ENCODE assay signal across 11 mouse cellular contexts in genomic region chr2:120128011-120128410, GRCm38 (mm10). TPM values are rescaled to one million over a fixed set of nuclear protein-coding genes. Genes with fewer than 3 reads are reported as not detected.
A peak's percentile ranks its signal among the peaks of the same experiment; 100 is the strongest.
DNase-seq lines count a peak whose midpoint lies in the region; ATAC-seq and TF ChIP-seq lines count a peak whose summit lies in the region.
"Had no signal": no experiment of that assay in that cellular context is flagged by ENCODE, and none has a peak within 500 bp of the region (broad histone marks: within the 10 kb centered on the region; RNA-seq: fewer than 3 reads in every experiment).

No protein-coding gene starts in this region.

- ATAC-seq in liver, embryonic 11.5 days (replicated peaks; ENCODE audit: low FRiP score), result no peak
- ATAC-seq in intestine, embryonic 14.5 days (replicated peaks; ENCODE audit: low FRiP score, low TSS enrichment, low read depth), result no peak

- peaks cover 59% of the 10 kb centered on the region for H3K36me3 ChIP-seq in heart, adult 2 months (ENCODE audit: control insufficient read depth, insufficient read depth, low read length)
- peaks cover 2% of the 10 kb centered on the region; the same call in 1 of the 2 replicates for H3K36me3 ChIP-seq in liver, embryonic 11.5 days (ENCODE audit: control insufficient read depth, insufficient read depth, low read length)
- peaks cover 5% of the 10 kb centered on the region; the same call in 1 of the 2 replicates for H3K36me3 ChIP-seq in intestine, embryonic 14.5 days (ENCODE audit: control insufficient read depth, insufficient read depth, low read length)
- H3K36me3 ChIP-seq in myocyte (ENCODE audit: control insufficient read depth, insufficient read depth), result peaks cover 12% of the 10 kb centered on the region
- H3K36me3 ChIP-seq: forebrain, embryonic 12.5 days had no signal

- no peak overlapping the region for H3K4me3 ChIP-seq in heart, adult 2 months
- H3K4me3 ChIP-seq in liver, embryonic 11.5 days (ENCODE audit: low read depth, low read length), result no peak overlapping the region
- H3K4me3 ChIP-seq in intestine, embryonic 14.5 days (ENCODE audit: low read depth, low read length), result no peak overlapping the region
- H3K4me3 ChIP-seq in myocyte, result no peak overlapping the region
- H3K4me3 ChIP-seq: forebrain, embryonic 12.5 days had no signal

- no peak overlapping the region for H3K4me2 ChIP-seq in liver, embryonic 11.5 days
- H3K4me2 ChIP-seq in intestine, embryonic 14.5 days (ENCODE audit: low read length), result no peak overlapping the region
- H3K4me2 ChIP-seq in myocyte (ENCODE audit: low read depth), result peak overlapping the region; percentile 39
- H3K4me2 ChIP-seq: forebrain, embryonic 12.5 days had no signal

- no peaks in the 10 kb centered on the region for H3K27me3 ChIP-seq in heart, adult 2 months (ENCODE audit: control insufficient read depth, insufficient read depth, low read length)
- no peaks in the 10 kb centered on the region for H3K27me3 ChIP-seq in liver, embryonic 11.5 days (replicated peaks; ENCODE audit: control insufficient read depth, insufficient read depth, low read length)
- H3K27me3 ChIP-seq in intestine, embryonic 14.5 days (replicated peaks; ENCODE audit: control insufficient read depth, insufficient read depth, low read length), result no peaks in the 10 kb centered on the region
- H3K27me3 ChIP-seq in myocyte (ENCODE audit: control insufficient read depth, insufficient read depth, insufficient read length), result no peaks in the 10 kb centered on the region
- H3K27me3 ChIP-seq: forebrain, embryonic 12.5 days had no signal

- DNase-seq in heart, adult 2 months, result no peak
- DNase-seq in heart, adult 18-20 months, result no peak
- no peak for DNase-seq in liver, embryonic 11.5 days (ENCODE audit: low spot score)
- no peak for DNase-seq in liver
- DNase-seq in intestine, embryonic 14.5 days (ENCODE audit: low spot score), result no peak
- DNase-seq in thymus, postnatal 4 days, result no peak
- DNase-seq in adrenal gland, postnatal 36 days, result no peak
- DNase-seq: B cell, adult 2 months; thymus, postnatal 14 days had no signal

- H3ac ChIP-seq in myocyte (ENCODE audit: control insufficient read depth, insufficient read length), result no peak overlapping the region

- intact Hi-C loops in heart, adult 2 months (cut with DNase I), result no loop called here

- no peak for TF ChIP-seq CTCF in heart, adult 2 months (IDR thresholded peaks at IDR 0.05)

- no peak for TF ChIP-seq POLR2A in heart, adult 2 months (IDR thresholded peaks at IDR 0.05; ENCODE audit: insufficient read depth, low read depth, low read length)
- TF ChIP-seq POLR2A in myocyte (IDR thresholded peaks at IDR 0.05; ENCODE audit: insufficient read length, low read depth), result no peak

- H3K4me1 ChIP-seq in heart, adult 2 months (ENCODE audit: control insufficient read depth, insufficient read depth, low read length), result peaks cover 31% of the 10 kb centered on the region
- peaks cover 4% of the 10 kb centered on the region; the same call in 1 of the 2 replicates for H3K4me1 ChIP-seq in liver, embryonic 11.5 days (replicated peaks; ENCODE audit: control insufficient read depth, insufficient read depth, low read length)
- peaks cover 32% of the 10 kb centered on the region for H3K4me1 ChIP-seq in intestine, embryonic 14.5 days (replicated peaks; ENCODE audit: control insufficient read depth, insufficient read depth, low read length)
- H3K4me1 ChIP-seq: forebrain, embryonic 12.5 days had no signal

- no peak for TF ChIP-seq EP300 in heart, adult 2 months (IDR thresholded peaks at IDR 0.05; ENCODE audit: insufficient read depth, low read depth, low read length)

- peak overlapping the region; percentile 38 for H3K9ac ChIP-seq in heart, adult 2 months (ENCODE audit: low read depth, low read length)
- no peak overlapping the region for H3K9ac ChIP-seq in liver, embryonic 11.5 days (ENCODE audit: low read depth, low read length)
- no peak overlapping the region for H3K9ac ChIP-seq in intestine, embryonic 14.5 days (ENCODE audit: low read length)
- H3K9ac ChIP-seq: forebrain, embryonic 12.5 days had no signal

- no peaks in the 10 kb centered on the region; the same call in 1 of the 2 replicates for H3K79me2 ChIP-seq in heart, adult 2 months (replicated peaks; ENCODE audit: control insufficient read depth, insufficient read depth, low read length)
- H3K79me2 ChIP-seq in myocyte (ENCODE audit: control insufficient read depth, insufficient read depth), result peaks cover 15% of the 10 kb centered on the region

- peak overlapping the region; percentile 88 for H3K27ac ChIP-seq in heart, adult 2 months
- peak overlapping the region; percentile 59; the same call in 1 of the 2 replicates for H3K27ac ChIP-seq in liver, embryonic 11.5 days (ENCODE audit: low read depth, low read length)
- H3K27ac ChIP-seq in intestine, embryonic 14.5 days (ENCODE audit: low read depth), result peak overlapping the region; percentile 79
- H3K27ac ChIP-seq: forebrain, embryonic 12.5 days had no signal

- no peaks in the 10 kb centered on the region for H3K9me3 ChIP-seq in liver, embryonic 11.5 days (ENCODE audit: control insufficient read depth, low read length)
- no peaks in the 10 kb centered on the region for H3K9me3 ChIP-seq in intestine, embryonic 14.5 days (ENCODE audit: control insufficient read depth, low read length)
- H3K9me3 ChIP-seq: forebrain, embryonic 12.5 days had no signal

TF ChIP-seq in myocyte, 11 proteins besides CTCF, POLR2A, EP300 and RAD21:
- TF ChIP-seq MYOD1 (IDR thresholded peaks at IDR 0.05; ENCODE audit: control insufficient read depth in 1 of 3, insufficient read length in 2 of 3, low read depth in 2 of 3) (no peak), SRF (IDR thresholded peaks at IDR 0.05; ENCODE audit: control insufficient read depth, insufficient read length, low read depth) (no peak)

RNA-seq across cellular contexts. Expression of gene Ehd4, which starts 26.4 kb away (rescaled TPM):
- 100 to 1,000 TPM; 330 to 373 TPM for total RNA-seq in heart, adult 2 months (2021)
- 213 and 279 TPM in 2 replicates for polyA plus RNA-seq in heart, adult 2 months (2012; rRNA removed)
- 100 to 1,000 TPM; 382 to 400 TPM for total RNA-seq in heart, adult 18-20 months (2021)
- 24.1 and 26.7 TPM in 2 replicates for polyA plus RNA-seq in liver, embryonic 11.5 days (2014; fragmentation: Nextera tagmentation; extraction: Ambion mirVana)
- 35.4 and 36.5 TPM in 2 replicates for polyA plus RNA-seq in intestine, embryonic 14.5 days (2014; fragmentation: Nextera tagmentation; extraction: Ambion mirVana)
- polyA plus RNA-seq in myocyte (2012; fragmentation: generic; extraction: Trizol), result 101 TPM
- 10 to 100 TPM; 44.5 to 48.7 TPM for total RNA-seq in adrenal gland, postnatal 36 days (2021)
